Mouse (Mus musculus) retina, adult 2 months (tissue): ENCODE data around the gene Gm5134.
A peak's percentile ranks its signal among the peaks of the same experiment; 100 is the strongest.

ENCODE experiments used
- DNase-seq: peaks from one replicate; pipeline ENCODE4 v3.0.0-alpha.2; 2012; ENCODE audit warnings: low read depth, low spot score

Gm5134 gene

GRCm38 (mm10) chr10:75954381-75954811 is at the start of gene Gm5134:
TSS of gene Gm5134 (plus strand) at chr10:75954514.
- no peak for DNase-seq

DNA sequence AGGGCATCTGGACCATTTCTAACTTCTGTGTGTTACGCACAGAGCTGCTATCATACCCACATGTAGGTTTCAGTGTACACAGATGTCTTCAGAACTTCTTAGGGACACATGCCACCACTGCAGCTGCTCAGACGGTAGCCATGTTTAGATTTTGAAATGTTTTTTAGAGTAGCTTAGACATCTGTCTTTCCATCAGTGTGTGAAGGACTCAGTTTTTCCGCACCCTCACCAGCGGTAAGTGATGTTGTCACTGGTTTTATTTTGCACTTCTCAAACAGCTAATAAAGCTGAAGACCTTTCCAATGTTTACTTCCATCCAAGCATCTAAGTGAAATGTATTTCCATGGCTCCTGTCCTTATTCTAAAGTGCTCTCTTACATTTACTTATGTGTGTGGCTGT is 47.4 kb upstream of the Gm5134 start:
- DNase-seq, result no peak

- DNase-seq, result no peak
Measured at GRCm38 (mm10) chr10:75910698-75911097, 43.6 kb upstream of the Gm5134 start.

GRCm38 (mm10) chr10:75913013-75913589 is 41.2 kb upstream of the Gm5134 start:
- no peak for DNase-seq

- DNase-seq, result no peak
Measured at GRCm38 (mm10) chr10:75915557-75915956, 38.8 kb upstream of the Gm5134 start.

DNA sequence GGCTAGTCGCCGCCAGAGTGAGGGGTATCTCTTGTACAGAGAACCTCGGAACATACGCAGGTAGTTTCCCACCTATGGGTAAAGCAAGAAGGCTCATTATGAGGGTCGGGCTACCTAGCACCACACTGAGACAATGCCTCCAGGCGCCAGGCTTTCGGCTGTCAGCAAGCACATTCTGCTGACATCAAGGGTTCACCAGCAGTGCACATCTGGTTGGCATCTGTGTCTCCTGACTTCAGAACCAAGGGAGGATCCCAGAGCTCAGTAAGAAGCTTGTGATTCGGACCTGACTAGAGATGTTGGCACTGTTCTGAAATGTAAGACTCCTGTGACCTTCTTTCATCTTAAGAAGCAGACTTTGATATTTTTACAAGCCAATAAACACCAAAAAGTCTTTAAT is 37.5 kb upstream of the Gm5134 start:
- no peak for DNase-seq

DNA sequence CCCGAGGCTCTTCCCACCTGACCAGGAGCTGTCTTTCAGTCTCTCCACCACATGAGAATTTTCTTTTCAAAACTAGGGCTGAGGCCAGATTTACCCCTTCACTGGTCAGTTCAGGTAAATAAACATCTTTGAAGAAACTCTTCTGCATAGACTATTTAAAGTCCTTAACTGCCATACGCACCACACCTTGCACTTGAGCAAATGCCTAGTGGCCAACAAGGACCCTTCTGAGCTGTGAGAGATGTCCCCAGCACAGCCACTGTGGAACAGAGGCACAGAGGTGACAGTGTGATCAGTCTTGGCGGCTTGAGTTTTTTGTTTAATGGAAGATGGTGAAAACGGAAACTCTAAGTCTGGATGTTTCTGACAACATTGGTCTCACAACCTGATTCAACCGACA is 35.3 kb upstream of the Gm5134 start:
- no peak for DNase-seq

DNA sequence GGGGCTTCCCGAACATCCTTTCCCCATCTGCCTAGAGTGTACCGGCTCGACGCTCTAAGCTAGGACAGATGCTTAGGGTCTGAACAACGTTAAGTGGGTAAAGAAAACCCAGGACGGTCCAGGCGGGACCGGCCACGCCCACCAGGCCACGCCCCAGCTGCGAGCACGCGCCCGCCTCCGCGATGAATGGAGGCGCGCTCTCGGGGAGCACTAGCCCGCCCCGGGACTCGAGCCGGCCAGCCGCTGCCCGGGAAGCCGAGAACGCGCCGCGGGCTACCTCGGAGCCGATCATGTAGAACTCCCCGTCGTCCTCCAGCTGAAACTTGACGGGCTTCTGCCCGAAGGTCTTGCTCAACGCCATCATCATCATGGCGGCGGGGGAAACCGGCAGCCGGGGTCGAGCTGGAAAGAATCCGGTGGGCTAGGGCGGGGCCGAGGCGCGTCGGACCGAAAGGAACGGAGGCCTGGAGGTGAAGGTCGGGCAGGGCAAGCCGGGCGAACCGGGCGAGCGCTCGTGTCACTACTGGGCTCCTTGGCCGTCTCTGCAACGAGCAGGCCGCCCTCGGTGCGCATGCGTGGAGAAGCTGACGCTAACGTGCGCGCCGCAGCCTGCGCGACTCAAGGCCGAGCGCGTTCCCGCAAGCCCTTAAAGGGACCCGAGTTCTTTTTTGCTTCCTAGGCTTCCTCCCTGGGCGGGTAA is 33.1 kb upstream of the Gm5134 start, which contains the start of gene Smarcb1:
TSS of gene Smarcb1 (minus strand) at position 592 of the 700 bp plus-strand sequence.
- peak; percentile 89 for DNase-seq

DNA sequence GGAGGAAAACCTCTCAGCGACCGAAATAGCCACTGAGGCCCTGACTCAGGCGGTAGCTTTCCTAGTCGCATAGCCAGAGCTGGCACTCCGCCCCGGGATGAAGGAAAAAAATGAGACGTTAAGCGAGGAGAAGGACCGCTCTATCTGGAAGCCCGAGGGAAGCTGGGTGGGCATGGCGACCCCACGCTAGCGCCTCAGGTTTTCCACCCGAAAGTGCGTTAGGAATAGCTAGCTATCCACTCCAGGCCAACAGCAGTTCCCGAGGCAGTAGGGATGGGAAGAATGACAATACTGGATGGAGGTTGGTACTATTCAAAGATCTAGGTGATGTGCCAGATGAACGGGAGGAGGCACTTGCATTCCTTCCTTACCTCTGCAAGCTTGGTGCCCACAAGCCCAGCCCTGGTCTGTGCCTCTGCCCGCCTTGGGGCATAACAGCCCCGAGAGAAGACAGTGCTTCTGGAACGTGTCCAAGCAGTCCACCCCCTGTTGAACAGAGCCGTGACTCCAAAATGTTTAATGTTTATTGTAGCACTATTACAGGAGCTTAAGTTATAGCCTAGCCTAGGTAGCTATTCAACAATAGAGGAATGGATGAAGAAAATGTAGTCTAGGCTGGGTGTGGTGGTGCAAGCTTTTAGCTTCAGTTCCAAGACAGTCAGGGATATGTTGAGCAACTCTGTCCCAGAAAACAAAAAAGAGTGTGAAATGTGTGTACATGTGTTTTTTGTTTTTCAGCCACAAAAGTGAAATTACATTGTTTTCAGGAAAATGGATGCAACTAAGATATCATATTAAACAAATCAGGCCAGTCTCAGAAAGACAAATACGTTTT is 32.4 kb upstream of the Gm5134 start:
- no peak for DNase-seq

DNA sequence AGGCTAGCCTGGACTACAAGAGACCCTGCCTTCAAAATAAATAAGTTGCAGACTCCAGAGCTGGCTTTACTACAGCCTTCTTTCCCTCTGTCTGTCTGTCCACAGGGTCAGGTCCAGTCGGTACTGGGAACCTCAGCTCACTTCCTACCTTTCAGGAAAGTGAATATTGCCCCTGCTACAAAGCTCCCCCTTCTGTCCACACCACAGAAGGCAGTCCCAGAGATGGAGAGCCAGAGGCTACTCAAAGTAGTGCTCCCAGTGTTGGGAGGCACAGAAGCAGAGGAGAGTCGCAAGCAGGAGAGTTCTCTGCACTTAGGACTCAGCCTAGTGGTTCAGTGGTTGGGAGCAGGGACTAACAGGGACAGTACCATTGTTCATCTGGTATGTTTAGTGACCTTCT is 30.0 kb upstream of the Gm5134 start:
- no peak for DNase-seq

DNA sequence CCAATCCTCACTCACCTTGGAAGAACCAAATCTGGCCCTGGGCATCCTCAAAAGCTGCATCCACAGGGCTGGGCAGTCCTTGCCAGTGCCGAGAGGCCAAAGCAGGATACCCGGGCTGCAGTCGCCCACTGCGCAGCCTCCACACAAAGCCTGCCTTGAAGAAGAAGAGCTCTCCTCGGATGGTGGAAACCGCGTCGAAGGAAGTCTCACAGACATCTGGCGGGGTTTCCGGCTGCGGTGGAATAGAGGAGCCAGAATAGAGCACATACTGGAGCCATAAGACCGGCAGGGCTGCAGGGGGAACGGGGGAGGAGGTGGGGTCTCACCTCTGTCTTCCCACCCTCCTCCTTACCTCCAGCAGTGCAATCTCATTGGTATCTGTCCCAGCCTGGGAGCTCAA is 27.9 kb upstream of the Gm5134 start:
- DNase-seq, result no peak

DNA sequence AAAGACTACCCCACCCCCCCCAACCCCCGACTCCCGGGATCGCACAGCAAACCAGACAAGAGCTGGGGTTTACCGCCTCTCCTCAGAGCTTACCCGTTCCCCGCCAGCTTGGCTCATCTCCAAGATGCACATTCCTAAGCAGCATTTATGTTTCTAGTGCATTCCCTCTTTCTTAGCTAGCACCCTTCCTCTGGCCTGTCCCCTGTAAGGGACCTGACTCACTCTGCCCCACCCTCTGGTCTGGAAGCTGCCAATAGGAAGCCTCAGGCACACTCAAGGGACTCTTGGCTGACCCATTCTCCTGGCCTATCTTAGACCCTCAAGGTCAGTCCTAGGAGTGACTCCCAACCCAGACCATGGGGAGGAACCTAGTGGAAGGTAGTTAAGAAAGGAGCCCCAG is 24.0 kb upstream of the Gm5134 start:
- no peak for DNase-seq

DNA sequence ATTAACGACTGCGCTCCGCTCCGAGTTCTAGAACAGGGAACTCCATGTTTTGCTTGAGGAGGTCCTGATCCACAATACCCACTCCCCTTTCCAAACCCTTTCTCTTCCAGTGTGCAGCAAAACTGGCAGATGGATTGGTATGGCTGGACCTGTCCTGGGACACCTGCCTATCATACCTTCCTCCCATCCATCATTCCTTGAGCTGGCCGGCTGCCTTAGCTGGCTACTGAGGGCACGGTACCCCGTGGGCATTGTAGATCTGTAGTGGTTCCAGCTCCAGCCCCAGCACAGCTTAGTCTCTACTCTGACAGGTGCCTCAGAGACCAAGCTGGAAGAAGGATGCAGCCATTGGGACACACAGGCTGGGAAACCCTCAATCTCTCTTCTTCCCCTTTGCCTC is 23.0 kb upstream of the Gm5134 start:
- DNase-seq, result no peak

GRCm38 (mm10) chr10:75932081-75932678 is 22.1 kb upstream of the Gm5134 start:
- no peak for DNase-seq

DNA sequence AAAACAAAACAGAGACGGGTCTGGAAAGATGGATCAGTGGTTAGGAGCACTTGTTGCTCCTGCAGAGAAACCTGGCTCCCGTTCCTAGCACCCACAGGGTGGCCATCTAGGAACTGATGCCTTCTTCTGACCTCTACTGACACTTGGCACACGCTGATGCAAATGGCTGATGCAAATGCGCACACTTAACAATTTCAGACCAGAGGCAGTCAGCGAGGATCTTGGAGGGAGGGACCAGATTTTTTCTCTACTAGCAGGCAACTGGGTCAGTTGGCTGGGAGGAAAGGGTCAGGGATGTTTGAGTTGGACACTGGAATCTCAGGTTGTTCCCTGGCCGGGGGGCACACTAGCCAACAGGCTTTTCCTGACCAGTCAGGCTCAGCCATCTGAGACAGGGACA is 21.4 kb upstream of the Gm5134 start, which contains the start of gene Chchd10:
TSS of gene Chchd10 (plus strand) at position 240 of the 400 bp plus-strand sequence.
- DNase-seq, result no peak

- DNase-seq, result no peak
Measured at GRCm38 (mm10) chr10:75934991-75935390, 19.3 kb upstream of the Gm5134 start.

DNA sequence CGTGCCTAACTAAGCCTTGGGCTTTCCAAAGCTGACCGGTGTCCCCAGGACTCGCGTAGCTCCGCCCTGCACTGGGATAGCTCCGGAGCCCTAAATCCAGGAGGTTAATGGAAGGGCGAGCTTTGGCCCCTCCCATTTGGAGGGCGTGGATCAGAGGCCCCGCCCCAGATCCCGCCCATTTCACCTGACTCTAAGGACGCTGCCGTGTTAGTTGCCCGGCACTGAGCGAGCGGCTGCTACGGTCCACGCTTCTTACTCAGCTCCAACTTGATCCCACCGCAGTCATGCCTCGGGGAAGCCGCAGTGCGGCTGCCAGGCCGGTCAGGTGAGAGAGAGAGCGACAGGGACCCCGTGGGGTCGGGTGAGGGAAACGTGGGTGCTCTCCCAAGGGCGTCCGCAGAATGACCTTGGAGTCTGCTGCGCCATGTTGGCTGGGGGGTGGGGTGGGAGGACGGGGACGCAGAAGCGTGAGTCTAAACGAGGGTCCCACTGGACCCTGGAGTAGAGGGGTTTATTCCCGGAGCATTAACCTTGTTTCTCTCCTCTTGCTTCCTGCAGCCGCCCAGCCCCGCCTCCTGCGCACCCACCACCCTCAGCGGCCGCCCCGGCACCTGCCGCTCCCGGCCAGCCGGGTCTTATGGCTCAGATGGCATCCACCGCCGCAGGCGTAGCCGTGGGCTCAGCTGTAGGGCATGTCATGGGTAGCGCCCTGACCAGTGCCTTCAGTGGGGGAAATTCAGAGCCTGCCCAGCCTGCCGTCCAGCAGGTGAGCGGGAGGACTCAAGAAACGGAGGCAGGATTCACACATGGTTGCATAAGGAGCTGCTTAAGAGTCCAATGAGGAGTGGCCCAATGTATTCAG is 18.4 kb upstream of the Gm5134 start, which contains the start of gene Mmp11:
TSS of gene Mmp11 (minus strand) at position 817 of the 862 bp plus-strand sequence.
- peak; percentile 92 for DNase-seq

GRCm38 (mm10) chr10:75936909-75937667 is 17.2 kb upstream of the Gm5134 start:
- DNase-seq, result no peak

DNA sequence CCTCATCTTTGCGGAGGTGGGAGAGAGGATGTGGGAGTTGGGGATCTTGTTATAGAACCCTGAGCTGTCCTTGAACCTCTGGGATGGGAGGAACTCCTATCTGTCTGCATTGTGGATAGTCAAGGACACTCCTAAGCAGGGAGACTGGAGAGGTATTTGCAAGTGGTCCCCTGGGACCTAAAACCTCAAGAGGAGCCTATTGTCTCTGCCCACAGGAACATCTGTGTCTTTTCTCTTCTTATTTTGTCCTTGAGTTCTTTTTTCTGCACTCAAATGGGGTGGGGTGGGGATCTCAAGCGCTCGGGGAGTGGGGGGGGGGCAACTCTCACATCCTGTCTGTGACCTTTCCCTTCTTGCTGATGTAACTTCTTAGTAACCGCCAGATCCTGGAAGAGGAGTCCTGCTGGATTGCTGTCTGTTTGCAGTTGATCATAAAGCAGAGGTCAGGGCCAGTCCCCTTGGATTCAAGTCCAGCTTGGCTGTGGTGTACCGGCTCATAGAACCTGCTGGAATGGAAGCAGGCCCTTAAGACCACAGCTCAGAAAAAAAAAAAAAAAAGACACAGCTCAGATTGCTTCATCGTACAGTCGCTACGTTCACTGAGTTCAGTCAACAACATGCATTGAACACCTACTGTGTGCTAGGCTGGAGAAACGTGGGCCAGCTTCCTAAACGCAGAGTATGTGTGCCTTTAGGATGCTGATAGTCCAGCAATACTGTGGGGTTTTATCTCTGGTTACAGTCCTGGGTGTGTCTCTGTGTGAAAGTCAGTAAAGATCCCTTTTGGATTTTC is 16.3 kb upstream of the Gm5134 start:
- DNase-seq, result no peak
